Mouse (Mus musculus): ENCODE measurements around the gene Lrrc47. TPM values are rescaled to one million over a fixed set of nuclear protein-coding genes. Genes with fewer than 3 reads are reported as not detected.

The Lrrc47 gene
- polyA plus RNA-seq, 1 experiment from 2014 or later = 34.4 TPM

- no peak for ATAC-seq (ENCODE audit: insufficient number of reproducible peaks, insufficient read depth, low FRiP score, low TSS enrichment, low read depth)
- no peaks in the 10 kb centered on the region for H3K27me3 ChIP-seq
- 90% methylated on average over 8 of the region's 8 CpGs for WGBS
- H3K36me3 ChIP-seq = peaks cover 100% of the 10 kb centered on the region
- H3K4me2 ChIP-seq = no peak overlapping the region
- H3K4me1 ChIP-seq (replicated peaks) = no peaks in the 10 kb centered on the region
- no peaks in the 10 kb centered on the region for H3K9me3 ChIP-seq
- H3K9ac ChIP-seq (replicated peaks) = no peak overlapping the region
- no peak overlapping the region for H3K27ac ChIP-seq
- no peak overlapping the region for H3K4me3 ChIP-seq (replicated peaks)
These were observed 18.0 kb upstream of the Lrrc47 start for GRCm38 (mm10) chr4:153993505-153993904.

GRCm38 (mm10) chr4:154005488-154005887 lies 6.0 kb upstream of the Lrrc47 start:
- no peaks in the 10 kb centered on the region for H3K9me3 ChIP-seq
- no peak for ATAC-seq (ENCODE audit: insufficient number of reproducible peaks, insufficient read depth, low FRiP score, low TSS enrichment, low read depth)
- H3K4me2 ChIP-seq = no peak overlapping the region

GRCm38 (mm10) chr4:154006264-154006663 lies 5.3 kb upstream of the Lrrc47 start:
- H3K4me2 ChIP-seq = no peak overlapping the region
- 91% methylated on average over 6 of the region's 6 CpGs for WGBS
- H3K27ac ChIP-seq = no peak overlapping the region
- ATAC-seq (ENCODE audit: insufficient number of reproducible peaks, insufficient read depth, low FRiP score, low TSS enrichment, low read depth) = no peak
- H3K9ac ChIP-seq (replicated peaks) = no peak overlapping the region
- no peaks in the 10 kb centered on the region for H3K27me3 ChIP-seq
- peaks cover 5% of the 10 kb centered on the region; the same call in 1 of the 2 replicates for H3K4me1 ChIP-seq (replicated peaks)
- H3K4me3 ChIP-seq (replicated peaks) = no peak overlapping the region
- H3K36me3 ChIP-seq = peaks cover 58% of the 10 kb centered on the region
- H3K9me3 ChIP-seq = no peaks in the 10 kb centered on the region

More at GRCm38 (mm10) chr4:154005488-154005887, 6.0 kb upstream of the Lrrc47 start:
- WGBS = 89% methylated on average over 5 of the region's 5 CpGs
- Histone ChIP-seq H3K27me3 (no peaks in the 10 kb centered on the region), H3K4me3 (replicated peaks) (no peak overlapping the region), H3K4me1 (replicated peaks) (no peaks in the 10 kb centered on the region), H3K27ac (no peak overlapping the region), H3K36me3 (peaks cover 58% of the 10 kb centered on the region), H3K9ac (replicated peaks) (no peak overlapping the region)

GRCm38 (mm10) chr4:154007759-154008158 lies 3.8 kb upstream of the Lrrc47 start:
- Histone ChIP-seq H3K4me3 (replicated peaks) (no peak overlapping the region), H3K36me3 (peaks cover 47% of the 10 kb centered on the region), H3K9me3 (no peaks in the 10 kb centered on the region), H3K4me2 (no peak overlapping the region), H3K9ac (replicated peaks) (no peak overlapping the region), H3K27ac (no peak overlapping the region), H3K4me1 (replicated peaks) (peaks cover 11% of the 10 kb centered on the region), H3K27me3 (no peaks in the 10 kb centered on the region)
- no peak for ATAC-seq (ENCODE audit: insufficient number of reproducible peaks, insufficient read depth, low FRiP score, low TSS enrichment, low read depth)
- WGBS = 78% methylated on average over 4 of the region's 4 CpGs

GRCm38 (mm10) chr4:154010907-154011645 lies 455 bp upstream of the Lrrc47 start:
- Histone ChIP-seq H3K4me3 (replicated peaks) (peak overlapping the region; percentile 100), H3K9ac (replicated peaks) (peak overlapping the region; percentile 97), H3K4me1 (replicated peaks) (peaks cover 24% of the 10 kb centered on the region), H3K36me3 (peaks cover 40% of the 10 kb centered on the region), H3K9me3 (no peaks in the 10 kb centered on the region), H3K4me2 (peak overlapping the region; percentile 99), H3K27me3 (no peaks in the 10 kb centered on the region), H3K27ac (peak overlapping the region; percentile 72)
- peak; percentile 56 for ATAC-seq (ENCODE audit: insufficient number of reproducible peaks, insufficient read depth, low FRiP score, low TSS enrichment, low read depth)
- 29% methylated on average over 13 of the region's 13 CpGs for WGBS

- peak overlapping the region; percentile 100 for H3K4me3 ChIP-seq (replicated peaks)
- peak overlapping the region; percentile 97 for H3K9ac ChIP-seq (replicated peaks)
- H3K4me2 ChIP-seq = peak overlapping the region; percentile 99
- H3K27me3 ChIP-seq = no peaks in the 10 kb centered on the region
- peaks cover 40% of the 10 kb centered on the region for H3K36me3 ChIP-seq
- H3K27ac ChIP-seq = peak overlapping the region; percentile 72
- WGBS = 2% methylated on average over 55 of the region's 55 CpGs
- peaks cover 24% of the 10 kb centered on the region for H3K4me1 ChIP-seq (replicated peaks)
- no peaks in the 10 kb centered on the region for H3K9me3 ChIP-seq
- no peak for ATAC-seq (ENCODE audit: insufficient number of reproducible peaks, insufficient read depth, low FRiP score, low TSS enrichment, low read depth)
These were observed 776 bp downstream of the Lrrc47 start for GRCm38 (mm10) chr4:154012132-154012882.

GRCm38 (mm10) chr4:154015476-154015875 lies 3.9 kb downstream of the Lrrc47 start:
- Histone ChIP-seq H3K9ac (replicated peaks) (no peak overlapping the region), H3K27ac (no peak overlapping the region), H3K36me3 (peaks cover 70% of the 10 kb centered on the region), H3K27me3 (no peaks in the 10 kb centered on the region), H3K9me3 (no peaks in the 10 kb centered on the region), H3K4me2 (no peak overlapping the region), H3K4me1 (replicated peaks) (peaks cover 24% of the 10 kb centered on the region), H3K4me3 (replicated peaks) (no peak overlapping the region)
- 91% methylated on average over 11 of the region's 11 CpGs for WGBS
- ATAC-seq (ENCODE audit: insufficient number of reproducible peaks, insufficient read depth, low FRiP score, low TSS enrichment, low read depth) = no peak

GRCm38 (mm10) chr4:154019571-154019970 lies 8.0 kb downstream of the Lrrc47 start:
- H3K27ac ChIP-seq = no peak overlapping the region
- H3K27me3 ChIP-seq = peaks cover 18% of the 10 kb centered on the region
- peaks cover 80% of the 10 kb centered on the region for H3K36me3 ChIP-seq
- H3K9me3 ChIP-seq = no peaks in the 10 kb centered on the region
- no peak for ATAC-seq (ENCODE audit: insufficient number of reproducible peaks, insufficient read depth, low FRiP score, low TSS enrichment, low read depth)
- H3K4me3 ChIP-seq (replicated peaks) = no peak overlapping the region
- H3K4me2 ChIP-seq = no peak overlapping the region
- no peaks in the 10 kb centered on the region for H3K4me1 ChIP-seq (replicated peaks)
- WGBS = 81% methylated on average over 7 of the region's 7 CpGs
- no peak overlapping the region for H3K9ac ChIP-seq (replicated peaks)

- no peak overlapping the region for H3K27ac ChIP-seq
- 90% methylated on average over 9 of the region's 9 CpGs for WGBS
- H3K9me3 ChIP-seq = no peaks in the 10 kb centered on the region
- ATAC-seq (ENCODE audit: insufficient number of reproducible peaks, insufficient read depth, low FRiP score, low TSS enrichment, low read depth) = no peak
- H3K36me3 ChIP-seq = peaks cover 61% of the 10 kb centered on the region
- no peak overlapping the region for H3K9ac ChIP-seq (replicated peaks)
- H3K4me2 ChIP-seq = no peak overlapping the region
- H3K4me1 ChIP-seq (replicated peaks) = peaks cover 10% of the 10 kb centered on the region
- H3K27me3 ChIP-seq = peaks cover 37% of the 10 kb centered on the region
- no peak overlapping the region for H3K4me3 ChIP-seq (replicated peaks)
These were observed 9.9 kb downstream of the Lrrc47 start for GRCm38 (mm10) chr4:154021432-154021831.

GRCm38 (mm10) chr4:154022407-154022806 lies 10.9 kb downstream of the Lrrc47 start:
- no peak for ATAC-seq (ENCODE audit: insufficient number of reproducible peaks, insufficient read depth, low FRiP score, low TSS enrichment, low read depth)
- H3K27me3 ChIP-seq = peaks cover 47% of the 10 kb centered on the region
- H3K36me3 ChIP-seq = peaks cover 51% of the 10 kb centered on the region
- H3K27ac ChIP-seq = no peak overlapping the region
- no peaks in the 10 kb centered on the region for H3K9me3 ChIP-seq
- H3K4me3 ChIP-seq (replicated peaks) = no peak overlapping the region
- peaks cover 10% of the 10 kb centered on the region for H3K4me1 ChIP-seq (replicated peaks)
- 73% methylated on average over 4 of the region's 4 CpGs for WGBS
- H3K9ac ChIP-seq (replicated peaks) = no peak overlapping the region
- no peak overlapping the region for H3K4me2 ChIP-seq

- Histone ChIP-seq H3K4me3 (replicated peaks) (no peak overlapping the region), H3K9me3 (no peaks in the 10 kb centered on the region), H3K27me3 (peaks cover 51% of the 10 kb centered on the region), H3K27ac (no peak overlapping the region), H3K36me3 (peaks cover 47% of the 10 kb centered on the region), H3K4me2 (no peak overlapping the region), H3K9ac (replicated peaks) (no peak overlapping the region), H3K4me1 (replicated peaks) (peaks cover 10% of the 10 kb centered on the region)
- ATAC-seq (ENCODE audit: insufficient number of reproducible peaks, insufficient read depth, low FRiP score, low TSS enrichment, low read depth) = no peak
- 57% methylated on average over 4 of the region's 4 CpGs for WGBS
These were observed 11.3 kb downstream of the Lrrc47 start for GRCm38 (mm10) chr4:154022844-154023243.
